Mouse (Mus musculus): ENCODE results near the gene Mrgprh.

DNA sequence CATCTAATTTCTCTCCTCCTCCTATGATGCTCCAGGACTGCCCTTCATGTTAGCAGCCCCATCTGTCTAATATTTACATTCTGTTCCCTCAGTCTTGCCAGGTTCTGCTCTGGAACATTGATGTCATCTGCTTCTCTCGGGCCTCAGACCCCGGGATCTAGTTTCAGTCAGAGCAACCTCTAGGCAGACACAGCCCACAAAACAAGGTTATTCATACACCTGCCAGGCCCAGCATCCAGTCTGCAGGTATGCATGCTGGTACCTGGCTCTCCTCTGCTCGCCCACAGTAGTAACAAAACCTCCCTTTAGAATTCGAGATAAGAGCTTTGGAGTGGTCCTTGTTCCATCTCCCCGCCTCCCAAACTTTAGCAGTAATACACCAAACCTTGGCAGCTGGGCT is 45.5 kb upstream of the Mrgprh start:
- no peak for TF ChIP-seq CTCF (IDR thresholded peaks at IDR 0.05; ENCODE audit: borderline replicate concordance, insufficient read depth, low read length)
- no peak for TF ChIP-seq POLR2A (IDR thresholded peaks at IDR 0.05; ENCODE audit: low read depth, low read length)

Data from embryonic fibroblast, embryonic 13.5 days (primary cell).